Mouse (Mus musculus) megakaryocyte progenitor cell, adult 5-6 weeks (primary cell): ENCODE data around the gene D730048I06Rik. TPM values are rescaled to one million over a fixed set of nuclear protein-coding genes. Genes with fewer than 3 reads are reported as not detected.
"Not testable (repeated sequence)": the region's sequence is repeated elsewhere in the genome, so short reads cannot be mapped to it uniquely, and the experiment has no call there.

Experiments used
- ATAC-seq: replicated peaks from 2 replicates; pipeline ENCODE4 v1.8.0; 2016; ENCODE audit warnings: mild to moderate bottlenecking, moderate TSS enrichment, inconsistent platforms; ENCODE audit not compliant: poor library complexity
- total RNA-seq, 2 experiments: library from RNA; stranded (forward) in 1 of 2; stranded (reverse) in 1 of 2; fragments of 157-497, 149-512 nt in 1 of 2; fragments of 200-1000 nt in 1 of 2; gene quantifications; 2 replicates each; pipeline versions ENCODE4 v1.2.3 to v1.2.4; 2015 to 2017

D730048I06Rik gene
- total RNA-seq (2015), result not detected in 2 replicates
- not detected in 2 replicates for total RNA-seq (2017)

DNA sequence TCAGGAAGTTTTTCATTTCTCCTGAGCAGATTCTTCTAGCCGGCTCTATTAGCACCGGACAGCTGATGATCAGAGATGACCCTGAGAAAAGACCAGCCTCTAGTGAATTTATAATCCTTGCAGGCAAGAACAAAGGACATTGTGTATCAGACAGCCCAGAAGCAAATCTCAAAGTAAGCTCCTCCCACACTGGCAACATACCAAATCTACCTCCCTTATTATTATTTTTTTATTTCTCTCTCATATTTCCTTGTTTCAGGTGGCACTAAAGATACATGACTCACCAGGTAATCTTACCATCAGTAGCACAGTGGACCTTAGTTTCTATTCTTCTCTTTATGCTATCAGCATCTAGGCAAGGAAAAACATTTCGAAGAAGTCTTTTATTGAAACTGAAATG lies at the start of gene D730048I06Rik, which contains the start of gene Gm27235:
Gene D730048I06Rik, minus strand, starts transcription at position 112 of the 400 bp plus-strand sequence.
Gene Gm27235, minus strand, starts transcription at position 101 of the 400 bp plus-strand sequence.
- no peak for ATAC-seq

DNA sequence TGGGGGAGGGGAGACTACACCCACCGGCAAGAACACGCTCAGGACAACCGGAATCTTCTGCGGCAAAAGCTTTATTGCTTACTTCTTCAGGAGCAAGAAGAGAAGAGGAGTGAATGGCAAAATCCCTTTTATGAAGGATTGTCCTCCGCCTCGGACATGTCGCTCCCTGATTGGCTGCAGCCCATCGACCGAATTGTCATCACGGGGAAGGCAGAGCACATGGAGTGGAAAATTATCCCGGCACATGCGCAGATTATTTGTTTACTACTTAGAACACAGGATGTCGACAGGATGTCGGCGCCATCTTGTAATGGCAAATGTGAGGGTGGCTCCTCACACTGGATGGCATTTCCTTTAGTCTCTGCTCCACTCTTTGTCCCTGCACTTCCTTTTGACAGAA lies 28.0 kb upstream of the D730048I06Rik start:
- ATAC-seq, result not testable (repeated sequence)

DNA sequence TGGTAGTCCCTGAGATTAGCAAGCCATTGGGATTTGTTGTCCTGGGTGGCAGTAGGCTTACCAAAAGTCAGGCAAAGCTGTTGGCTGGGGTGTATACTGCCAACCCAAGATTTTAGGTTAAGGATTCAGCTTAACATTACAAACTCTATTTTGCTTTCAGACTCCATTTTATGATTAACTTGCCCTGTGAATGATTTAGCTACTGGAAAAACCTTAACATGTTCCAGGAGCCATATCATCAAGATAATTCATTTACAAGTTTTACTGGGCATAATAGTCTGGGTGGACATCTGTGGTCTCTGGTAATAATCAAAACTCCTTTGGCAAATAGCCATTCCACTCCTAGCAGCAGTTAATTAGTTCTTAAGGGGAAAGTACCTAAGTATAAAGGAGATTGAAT lies 8.2 kb upstream of the D730048I06Rik start:
- ATAC-seq, result no peak

DNA sequence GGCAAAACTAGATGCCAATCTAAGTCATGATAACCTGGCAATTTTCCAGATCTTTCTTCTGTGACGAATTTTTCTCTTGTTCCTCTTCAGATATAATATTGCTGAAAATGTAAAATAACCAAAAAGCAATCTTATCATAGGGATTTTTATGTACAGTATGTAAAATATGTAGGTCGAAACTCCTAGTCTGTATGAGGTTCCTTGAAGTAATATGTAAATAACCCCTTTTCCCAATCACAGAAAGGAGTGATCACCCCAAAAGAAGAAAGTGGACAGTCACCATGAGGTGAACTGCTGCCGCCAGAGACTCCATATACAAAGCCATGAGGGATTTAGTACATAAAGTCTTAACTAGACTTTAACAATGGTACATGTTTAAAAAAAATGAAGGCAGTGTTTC lies 11.9 kb downstream of the D730048I06Rik start, which contains the start of gene Gm17727:
Gene Gm17727, minus strand, starts transcription at position 101 of the 400 bp plus-strand sequence.
- ATAC-seq, result no peak

DNA sequence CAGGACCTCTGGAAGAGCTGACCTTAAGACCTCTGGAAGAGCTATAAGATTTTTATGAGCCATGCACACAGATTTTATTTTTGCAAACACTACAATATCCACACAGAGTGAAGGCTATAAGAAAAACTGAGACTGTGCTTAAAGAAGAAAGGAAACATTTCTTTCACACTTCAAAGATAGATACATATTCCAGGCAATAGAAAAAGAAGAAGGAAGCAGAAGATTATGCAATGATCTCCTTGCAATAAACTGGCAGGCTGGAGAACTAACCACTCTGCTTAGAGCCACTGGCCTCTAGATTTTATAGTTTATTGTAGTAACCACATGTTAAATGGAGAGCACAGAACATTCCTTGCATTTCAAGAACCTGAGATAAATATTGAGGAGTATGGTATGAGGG lies 33.1 kb downstream of the D730048I06Rik start:
- no peak for ATAC-seq

DNA sequence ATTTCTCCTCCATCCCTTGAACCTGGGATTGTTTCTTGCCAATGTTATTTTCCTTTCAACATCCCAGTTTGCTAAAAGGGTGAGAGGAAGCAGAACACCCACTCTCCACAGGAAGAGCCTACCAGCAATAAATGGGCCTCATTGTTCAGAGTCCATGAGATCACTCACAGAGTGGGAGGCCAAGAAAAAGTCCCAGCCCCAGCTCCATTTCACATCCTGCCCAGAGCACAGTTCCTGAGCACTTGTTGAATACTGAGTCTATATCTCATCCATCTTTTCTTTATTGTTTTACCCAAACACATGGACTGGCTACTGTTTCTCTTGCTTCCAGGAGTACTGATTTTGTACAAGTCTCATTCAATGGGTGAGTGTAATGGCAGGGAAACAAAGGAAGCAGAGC lies 49.2 kb downstream of the D730048I06Rik start, which contains the start of gene Gm17677:
Gene Gm17677, plus strand, starts transcription at position 301 of the 400 bp plus-strand sequence.
- ATAC-seq, result no peak

Other genes with a start within 250 kb of the D730048I06Rik start
- gene Ddx25, start 231.6 kb downstream of the D730048I06Rik start, total RNA-seq (2015), result 0.05 TPM in 1 of 2 replicates, not detected in the other
- 0.03 TPM in 1 of 2 replicates, not detected in the other for gene Ddx25, start 231.6 kb downstream of the D730048I06Rik start, total RNA-seq (2017)
- gene Pus3, start 231.5 kb downstream of the D730048I06Rik start, total RNA-seq (2015), result 25.5 and 28.8 TPM in 2 replicates
- gene Pus3, start 231.5 kb downstream of the D730048I06Rik start, total RNA-seq (2017), result 22.3 and 23.7 TPM in 2 replicates
- 0.57 TPM in 1 of 2 replicates, not detected in the other for gene Pate2, start 219.8 kb downstream of the D730048I06Rik start, total RNA-seq (2015)
- gene Pate2, start 219.8 kb downstream of the D730048I06Rik start, total RNA-seq (2017), result 0.54 TPM in 1 of 2 replicates, not detected in the other
- 9.7 and 12.6 TPM in 2 replicates for gene Hyls1, start 219.7 kb downstream of the D730048I06Rik start, total RNA-seq (2015)
- 12.7 and 14.1 TPM in 2 replicates for gene Hyls1, start 219.7 kb downstream of the D730048I06Rik start, total RNA-seq (2017)
- gene Pate4, start 178.2 kb downstream of the D730048I06Rik start, total RNA-seq (2015), result not detected in 2 replicates
- gene Pate4, start 178.2 kb downstream of the D730048I06Rik start, total RNA-seq (2017), result not detected in 2 replicates
- not detected in 2 replicates for gene Pate3, start 141.9 kb downstream of the D730048I06Rik start, total RNA-seq (2015)
- gene Pate3, start 141.9 kb downstream of the D730048I06Rik start, total RNA-seq (2017), result not detected in 2 replicates
- gene Pate1, start 102.7 kb downstream of the D730048I06Rik start, total RNA-seq (2015), result not detected in 2 replicates
- gene Pate1, start 102.7 kb downstream of the D730048I06Rik start, total RNA-seq (2017), result not detected in 2 replicates
- gene Gm17677, start 49.1 kb downstream of the D730048I06Rik start, total RNA-seq (2015), result not detected in 2 replicates
- not detected in 2 replicates for gene Gm17677, start 49.1 kb downstream of the D730048I06Rik start, total RNA-seq (2017)
- not detected in 2 replicates for gene Gm17727, start 12.0 kb downstream of the D730048I06Rik start, total RNA-seq (2015)
- gene Gm17727, start 12.0 kb downstream of the D730048I06Rik start, total RNA-seq (2017), result not detected in 2 replicates
- not detected in 2 replicates for gene Gm27235, start within 50 bp of the D730048I06Rik start, total RNA-seq (2015)
- gene Gm27235, start within 50 bp of the D730048I06Rik start, total RNA-seq (2017), result not detected in 2 replicates
- not detected in 2 replicates for gene 9230110F15Rik, start 54.0 kb upstream of the D730048I06Rik start, total RNA-seq (2015)
- not detected in 2 replicates for gene 9230110F15Rik, start 54.0 kb upstream of the D730048I06Rik start, total RNA-seq (2017)
- not detected in 2 replicates for gene 9230113P08Rik, start 118.3 kb upstream of the D730048I06Rik start, total RNA-seq (2015)
- gene 9230113P08Rik, start 118.3 kb upstream of the D730048I06Rik start, total RNA-seq (2017), result not detected in 2 replicates